Mouse (Mus musculus) heart, embryonic 14.5 days (tissue): Measurements from ENCODE around the gene Mrnip. TPM values are rescaled to one million over a fixed set of nuclear protein-coding genes. Genes with fewer than 3 reads are reported as not detected.
A peak's percentile ranks its signal among the peaks of the same experiment; 100 is the strongest.
"Not testable (repeated sequence)": the region's sequence is repeated elsewhere in the genome, so short reads cannot be mapped to it uniquely, and the experiment has no call there.

Experiments
- ATAC-seq: fragments of 200-750 bp; cut with Nextera tagmentation; 2 replicates; pipeline ENCODE4 v1.8.0; 2017; ENCODE audit warnings: low read depth, moderate TSS enrichment; ENCODE audit not compliant: insufficient number of reproducible peaks, insufficient read depth, low FRiP score
- H3K27ac ChIP-seq, 2 experiments: fragments of 200-500 bp in 1 of 2; fragments of 300-500 bp in 1 of 2; sonication (generic) in 1 of 2; replicated peaks in 1 of 2; 2 replicates each; pipeline ENCODE4 v1.5.1; 2012 to 2014; ENCODE audit warnings: low read depth in 2 of 2, low read length in 2 of 2, control low read depth in 1 of 2, mild to moderate bottlenecking in 1 of 2, mixed read lengths in 1 of 2; ENCODE audit not compliant: control insufficient read depth in 1 of 2, insufficient read depth in 1 of 2
- H3K27me3 ChIP-seq: fragments of 300-500 bp; sonication (generic); 2 replicates; pipeline ENCODE4 v1.6.1; 2014; ENCODE audit warnings: mild to moderate bottlenecking, low read length, control low read depth; ENCODE audit not compliant: control insufficient read depth, insufficient read depth
- H3K36me3 ChIP-seq: fragments of 300-500 bp; sonication (generic); 2 replicates; pipeline ENCODE4 v1.6.1; 2014; ENCODE audit warnings: mild to moderate bottlenecking, control low read depth, low read length, mixed read lengths; ENCODE audit not compliant: control insufficient read depth, insufficient read depth
- H3K4me1 ChIP-seq, 2 experiments: fragments of 200-500 bp in 1 of 2; fragments of 300-500 bp in 1 of 2; sonication (generic) in 1 of 2; 2 replicates each; pipeline ENCODE4 v1.6.1; 2012 to 2014; ENCODE audit warnings: low read length in 2 of 2, control low read depth in 1 of 2, mixed read lengths in 1 of 2; ENCODE audit not compliant: control insufficient read depth in 2 of 2, insufficient read depth in 2 of 2
- H3K4me2 ChIP-seq: fragments of 300-500 bp; sonication (generic); 2 replicates; pipeline ENCODE4 v1.6.1; 2014; ENCODE audit warnings: mild to moderate bottlenecking, low read length
- H3K4me3 ChIP-seq, 2 experiments: fragments of 200-500 bp in 1 of 2; fragments of 300-500 bp in 1 of 2; sonication (generic) in 1 of 2; 2 replicates each; pipeline ENCODE4 v1.5.1; 2012 to 2014; ENCODE audit warnings: low read length in 2 of 2, mild to moderate bottlenecking in 2 of 2, control low read depth in 1 of 2, low read depth in 1 of 2, moderate library complexity in 1 of 2; ENCODE audit not compliant: control insufficient read depth in 1 of 2, insufficient read depth in 1 of 2
- H3K9ac ChIP-seq: fragments of 300-500 bp; sonication (generic); 2 replicates; pipeline ENCODE4 v1.6.1; 2014; ENCODE audit warnings: mild to moderate bottlenecking, low read length
- H3K9me3 ChIP-seq: fragments of 300-500 bp; sonication (generic); 2 replicates; pipeline ENCODE4 v1.6.1; 2016; ENCODE audit warnings: low read length, control low read depth; ENCODE audit not compliant: control insufficient read depth
- WGBS: fragments of 180-500 bp; shearing (Covaris S2); extraction: QIAGEN DNeasy Blood & Tissue Kit; methylation state at CpG from one replicate; pipeline ENCODE4 v1.1.7; 2014; 5-methylcytosine and 5-hydroxymethylcytosine counted together
- polyA plus RNA-seq: library from polyadenylated mRNA; unstranded; fragments of >200 nt; fragmentation: Nextera tagmentation; extraction: Ambion mirVana; gene quantifications from 2 replicates; pipeline ENCODE4 v1.2.1, GENCODE M21; 2014

Mrnip gene
- 10.9 and 13.1 TPM in 2 replicates for polyA plus RNA-seq

DNA sequence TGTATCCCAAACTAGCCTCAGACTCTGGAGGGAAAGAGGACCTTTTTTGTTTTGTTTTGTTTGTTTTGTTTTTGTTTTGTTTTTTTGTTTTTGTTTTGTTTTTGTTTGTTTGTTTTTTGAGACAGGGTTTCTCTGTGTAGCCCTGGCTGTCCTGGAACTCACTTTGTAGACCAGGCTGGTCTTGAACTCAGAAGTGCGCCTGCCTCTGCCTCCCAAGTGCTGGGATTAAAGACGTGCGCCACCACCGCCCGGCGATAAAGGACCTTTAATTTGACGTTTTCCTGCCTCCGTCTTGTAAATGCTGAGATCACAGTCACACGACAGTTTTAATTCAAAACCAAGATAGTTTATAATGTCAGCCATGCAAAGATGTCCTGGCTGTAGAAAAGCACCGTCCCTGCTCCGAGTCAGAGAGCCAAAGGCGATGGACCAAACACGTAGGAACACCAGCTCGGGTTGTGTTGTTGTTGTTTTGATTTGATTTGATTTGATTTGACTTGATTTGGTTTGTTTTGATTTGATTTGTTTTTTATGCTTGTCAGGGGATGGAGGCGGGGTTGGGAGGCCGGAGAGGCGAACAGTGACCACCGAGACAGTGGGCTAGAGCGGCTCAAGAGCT lies at the start of gene Mrnip:
Gene Mrnip (plus strand): TSS at position 334 of the 619 bp plus-strand sequence.
- H3K27me3 ChIP-seq, H3K9me3 ChIP-seq, ATAC-seq, H3K4me1 ChIP-seq: not testable (repeated sequence)
- H3K9ac ChIP-seq: peak within 1 kb of the TSS; percentile 87
- H3K27ac ChIP-seq: peak within 1 kb of the TSS in 1 of 2 experiments; percentile 43; a peak in 3 of 4 replicates
- WGBS: 4% methylated on average over 19 of the region's 19 CpGs
- H3K36me3 ChIP-seq: peaks cover 44% of the 10 kb centered on the region
- peak within 1 kb of the TSS; percentile 66 to 76 for H3K4me3 ChIP-seq
- H3K4me2 ChIP-seq: peak within 1 kb of the TSS; percentile 95

DNA sequence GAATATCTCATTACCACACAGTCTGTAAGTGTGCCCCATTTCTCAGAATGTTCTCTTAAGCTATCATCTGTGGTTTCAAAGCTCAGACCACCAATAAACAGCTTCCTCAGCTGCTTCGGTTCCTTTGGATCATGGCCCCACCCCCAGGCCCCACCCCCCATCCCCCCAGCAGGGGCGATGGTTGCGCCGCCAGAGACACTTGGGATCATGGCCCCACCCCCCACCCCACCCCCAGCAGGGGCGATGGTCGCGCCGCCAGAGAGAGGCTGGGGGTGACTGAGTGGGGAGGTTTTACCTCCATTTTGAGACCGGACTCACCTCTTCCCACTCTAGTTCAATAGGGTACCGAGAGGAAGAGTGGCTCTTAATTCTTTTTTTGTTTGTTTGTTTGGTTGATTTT lies 46.5 kb upstream of the Mrnip start:
- Histone ChIP-seq H3K4me2 (peak overlapping the region; percentile 49), H3K36me3 (no peaks in the 10 kb centered on the region), H3K9ac (no peak overlapping the region), H3K4me3 (no peak overlapping the region), H3K4me1 (peaks cover 11% of the 10 kb centered on the region in 2 experiments), H3K9me3 (no peaks in the 10 kb centered on the region), H3K27me3 (no peaks in the 10 kb centered on the region), H3K27ac (no peak overlapping the region)
- WGBS: 7% methylated on average over 10 of the region's 10 CpGs
- no peak for ATAC-seq

DNA sequence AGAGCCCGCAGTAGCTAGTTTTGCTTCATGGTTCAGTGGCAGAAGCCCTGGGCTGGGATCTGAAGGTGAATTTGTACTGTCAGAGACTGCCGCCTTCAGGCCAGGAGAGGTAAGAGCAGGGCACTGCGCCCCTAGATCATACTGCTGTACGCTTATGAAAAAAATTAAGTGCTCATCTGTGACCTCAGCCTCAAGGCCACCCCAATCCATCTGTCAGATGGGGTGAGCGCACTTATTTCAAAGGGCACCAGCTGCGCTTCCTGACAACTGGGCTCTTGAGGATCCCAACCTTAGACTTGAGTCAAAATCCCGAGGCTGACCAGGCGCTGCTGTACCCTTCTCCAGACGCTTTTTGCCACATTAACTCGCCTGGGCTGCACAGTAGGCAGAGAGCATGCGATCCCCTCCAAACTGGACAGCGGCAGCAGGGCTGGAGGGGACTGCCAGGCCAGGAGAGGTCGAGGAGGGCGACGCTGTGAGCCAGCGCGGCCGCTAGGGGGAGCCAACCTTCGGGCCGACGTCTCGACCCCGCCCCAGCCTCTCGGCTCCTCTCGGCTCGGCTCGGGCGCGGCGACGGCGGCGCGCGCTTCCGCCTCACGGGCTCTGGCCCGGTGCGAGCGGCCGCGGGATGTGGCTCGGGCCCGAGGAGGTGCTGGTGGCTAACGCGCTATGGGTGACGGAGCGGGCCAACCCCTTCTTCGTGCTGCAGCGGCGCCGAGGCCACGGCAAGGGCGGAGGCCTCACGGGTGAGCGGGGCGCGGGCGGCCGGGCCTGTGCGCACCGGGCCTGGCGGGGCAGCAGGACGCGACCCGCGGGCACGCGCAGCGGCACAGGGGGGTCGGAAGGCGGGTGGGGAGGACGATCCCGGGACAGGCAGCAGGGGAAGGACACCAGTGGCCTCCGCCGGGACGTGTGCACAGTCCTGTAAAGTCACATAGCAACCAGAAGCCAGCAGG lies 43.2 kb upstream of the Mrnip start, which contains the start of gene Tbc1d9b:
Gene Tbc1d9b (plus strand): TSS at position 586 of the 956 bp plus-strand sequence.
- WGBS: 1% methylated on average over 66 of the region's 77 CpGs
- peak within 1 kb of the TSS; percentile 90 for H3K4me2 ChIP-seq
- H3K4me1 ChIP-seq: peaks cover 11 to 14% of the 10 kb centered on the region in 2 experiments
- H3K4me3 ChIP-seq: peak within 1 kb of the TSS; percentile 74 to 80
- peak within 1 kb of the TSS; percentile 92 to 95 for H3K27ac ChIP-seq
- peak within 1 kb of the TSS; percentile 96 for H3K9ac ChIP-seq
- H3K36me3 ChIP-seq: peaks cover 11% of the 10 kb centered on the region
- H3K9me3 ChIP-seq: no peaks in the 10 kb centered on the region
- peak; percentile 89 for ATAC-seq
- H3K27me3 ChIP-seq: no peaks in the 10 kb centered on the region

DNA sequence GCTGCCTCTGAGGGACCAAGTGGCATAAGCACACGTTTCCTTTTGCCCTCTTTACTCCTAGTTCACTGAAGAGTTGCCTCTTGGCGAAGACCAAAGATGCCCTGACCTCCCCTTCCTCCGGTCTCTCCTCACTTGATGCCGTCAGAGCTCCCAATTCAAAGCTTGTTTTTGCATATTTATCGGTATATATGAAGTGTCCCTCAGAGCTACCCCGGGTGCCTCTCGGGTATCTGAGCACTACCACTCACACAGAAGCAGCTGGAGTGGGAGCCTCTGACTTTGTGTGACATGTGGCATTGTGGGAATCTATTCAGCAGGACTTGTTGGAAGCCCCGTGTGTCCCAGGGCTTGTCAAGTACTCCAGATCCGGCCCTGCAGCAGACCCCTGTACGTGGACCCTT lies 42.4 kb upstream of the Mrnip start:
- 11% methylated on average over 10 of the region's 10 CpGs for WGBS
- Histone ChIP-seq H3K9ac (peak overlapping the region; percentile 96), H3K4me3 (peak overlapping the region; percentile 74 to 80), H3K9me3 (no peaks in the 10 kb centered on the region), H3K27ac (peak overlapping the region; percentile 57 to 92; a peak in 3 of 4 replicates), H3K36me3 (peaks cover 18% of the 10 kb centered on the region), H3K27me3 (no peaks in the 10 kb centered on the region), H3K4me1 (peaks cover 11 to 14% of the 10 kb centered on the region in 2 experiments), H3K4me2 (peak overlapping the region; percentile 90)
- ATAC-seq: no peak

DNA sequence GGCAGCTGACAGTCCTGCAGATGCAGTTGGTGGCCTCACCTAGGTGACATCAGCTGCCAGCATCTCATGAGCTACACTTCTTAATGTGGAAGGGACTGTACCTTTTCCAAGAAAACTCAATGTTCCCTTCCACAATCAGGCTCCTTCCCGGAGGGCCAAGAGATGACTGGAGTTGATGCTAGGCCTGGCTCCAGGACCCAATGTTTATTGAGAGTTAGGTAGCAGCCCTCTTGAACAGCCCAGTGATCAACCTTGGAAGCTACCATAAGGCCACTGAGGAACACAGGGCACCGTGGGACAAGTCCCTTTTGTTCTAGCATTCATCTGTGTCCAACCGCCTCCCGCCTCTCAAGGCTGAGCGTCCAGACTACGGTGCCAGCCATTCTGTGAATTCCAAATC lies 42.0 kb upstream of the Mrnip start:
- 86% methylated on average over 6 of the region's 6 CpGs for WGBS

DNA sequence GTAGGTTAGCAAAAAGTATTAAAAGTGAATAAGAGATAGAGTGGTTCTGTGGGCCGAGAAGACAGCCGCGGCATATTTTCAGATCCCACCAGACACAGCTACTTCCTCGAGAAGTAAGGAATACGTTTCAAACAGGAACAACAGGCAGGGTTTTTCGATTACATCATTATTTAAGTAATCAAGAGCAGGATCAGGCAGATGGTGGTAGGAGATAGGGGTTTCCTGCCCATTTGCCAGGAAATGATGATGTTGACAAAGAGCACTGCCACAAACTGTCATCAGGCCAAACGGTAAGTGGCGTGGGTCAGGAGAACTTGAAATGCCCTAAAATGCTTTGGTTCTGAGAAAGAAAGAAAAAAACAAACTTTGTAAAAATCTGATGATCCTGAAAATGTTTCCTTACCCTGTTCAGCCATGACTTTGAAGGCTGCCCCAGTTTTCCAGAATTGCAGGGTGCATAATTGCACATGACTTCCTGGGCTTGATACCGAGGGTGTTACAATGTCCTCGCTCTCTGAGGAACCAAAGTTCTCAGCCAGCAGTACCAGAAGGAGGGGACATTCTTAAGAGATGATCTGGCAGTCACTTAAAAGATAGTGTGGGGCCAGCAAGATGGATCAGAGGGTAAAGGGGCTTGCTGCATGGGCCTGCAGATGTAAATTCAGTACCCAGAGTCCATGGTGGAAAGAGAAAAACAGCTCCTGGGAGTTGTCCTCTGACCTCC lies 39.9 kb upstream of the Mrnip start:
- H3K4me2 ChIP-seq: no peak overlapping the region
- H3K4me1 ChIP-seq: peaks cover 11 to 14% of the 10 kb centered on the region in 2 experiments
- no peak overlapping the region for H3K27ac ChIP-seq
- no peaks in the 10 kb centered on the region for H3K9me3 ChIP-seq
- no peak overlapping the region for H3K9ac ChIP-seq
- H3K4me3 ChIP-seq: no peak overlapping the region
- 61% methylated on average over 10 of the region's 10 CpGs for WGBS
- no peak for ATAC-seq
- peaks cover 43% of the 10 kb centered on the region for H3K36me3 ChIP-seq
- H3K27me3 ChIP-seq: no peaks in the 10 kb centered on the region

More for the DNA sequence above, 42.0 kb upstream of the Mrnip start:
- Histone ChIP-seq H3K4me2 (peak overlapping the region; percentile 90), H3K4me3 (peak overlapping the region; percentile 74 to 80), H3K27me3 (no peaks in the 10 kb centered on the region), H3K9ac (peak overlapping the region; percentile 96), H3K27ac (peak overlapping the region in 1 of 2 experiments; percentile 92; a peak in 1 of 4 replicates), H3K9me3 (no peaks in the 10 kb centered on the region), H3K4me1 (peaks cover 11 to 14% of the 10 kb centered on the region in 2 experiments), H3K36me3 (peaks cover 23% of the 10 kb centered on the region)
- ATAC-seq: no peak

DNA sequence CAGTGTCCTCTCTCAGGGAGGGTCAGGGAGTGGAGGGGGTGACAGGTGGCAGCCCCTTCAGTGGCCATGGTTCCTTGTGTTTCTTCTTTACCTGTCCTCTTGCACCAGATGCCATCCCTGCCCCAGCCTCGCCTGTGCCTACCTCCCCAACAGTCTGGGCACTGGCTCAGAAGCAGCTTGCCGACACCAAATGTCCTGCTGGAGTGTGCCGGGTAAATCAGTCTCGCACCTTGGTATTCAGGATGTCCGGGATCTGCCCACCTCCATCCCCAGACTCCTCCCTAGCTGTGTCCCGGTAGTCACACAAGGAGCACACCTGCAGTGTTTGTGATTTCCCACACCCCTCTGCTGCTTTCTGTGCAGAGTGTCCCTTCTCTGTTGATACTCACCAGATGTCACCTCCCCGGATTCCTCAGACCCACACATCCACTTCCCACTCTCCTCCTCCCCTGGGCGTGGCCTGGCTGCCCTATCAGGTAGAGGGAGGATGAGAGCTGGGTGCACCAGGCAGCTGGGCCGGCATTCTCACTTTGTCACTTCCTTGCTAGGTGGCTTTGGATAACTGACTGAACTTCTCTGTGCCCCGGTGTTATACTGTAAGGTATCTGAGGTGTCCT lies 35.9 kb upstream of the Mrnip start:
- 62% methylated on average over 10 of the region's 10 CpGs for WGBS
- ATAC-seq: no peak
- H3K27ac ChIP-seq: no peak overlapping the region

More for the DNA sequence above, 35.9 kb upstream of the Mrnip start:
- no peak overlapping the region for H3K9ac ChIP-seq
- H3K36me3 ChIP-seq: peaks cover 83% of the 10 kb centered on the region
- H3K27me3 ChIP-seq: no peaks in the 10 kb centered on the region
- no peak overlapping the region for H3K4me3 ChIP-seq
- no peak overlapping the region for H3K4me2 ChIP-seq
- peaks cover 0 to 3% of the 10 kb centered on the region in 2 experiments; a peak in 2 of 4 replicates for H3K4me1 ChIP-seq
- H3K9me3 ChIP-seq: no peaks in the 10 kb centered on the region
